Mouse (Mus musculus) urinary bladder, postnatal 10 days (tissue): Measurements from ENCODE around the gene Prss16.
A peak's percentile ranks its signal among the peaks of the same experiment; 100 is the strongest.
"Not testable (repeated sequence)": the region's sequence is repeated elsewhere in the genome, so short reads cannot be mapped to it uniquely, and the experiment has no call there.

ENCODE experiments used
- DNase-seq: peaks from one replicate; pipeline ENCODE4 v3.0.0; 2022; ENCODE audit warnings: low spot score

The Prss16 gene

DNA sequence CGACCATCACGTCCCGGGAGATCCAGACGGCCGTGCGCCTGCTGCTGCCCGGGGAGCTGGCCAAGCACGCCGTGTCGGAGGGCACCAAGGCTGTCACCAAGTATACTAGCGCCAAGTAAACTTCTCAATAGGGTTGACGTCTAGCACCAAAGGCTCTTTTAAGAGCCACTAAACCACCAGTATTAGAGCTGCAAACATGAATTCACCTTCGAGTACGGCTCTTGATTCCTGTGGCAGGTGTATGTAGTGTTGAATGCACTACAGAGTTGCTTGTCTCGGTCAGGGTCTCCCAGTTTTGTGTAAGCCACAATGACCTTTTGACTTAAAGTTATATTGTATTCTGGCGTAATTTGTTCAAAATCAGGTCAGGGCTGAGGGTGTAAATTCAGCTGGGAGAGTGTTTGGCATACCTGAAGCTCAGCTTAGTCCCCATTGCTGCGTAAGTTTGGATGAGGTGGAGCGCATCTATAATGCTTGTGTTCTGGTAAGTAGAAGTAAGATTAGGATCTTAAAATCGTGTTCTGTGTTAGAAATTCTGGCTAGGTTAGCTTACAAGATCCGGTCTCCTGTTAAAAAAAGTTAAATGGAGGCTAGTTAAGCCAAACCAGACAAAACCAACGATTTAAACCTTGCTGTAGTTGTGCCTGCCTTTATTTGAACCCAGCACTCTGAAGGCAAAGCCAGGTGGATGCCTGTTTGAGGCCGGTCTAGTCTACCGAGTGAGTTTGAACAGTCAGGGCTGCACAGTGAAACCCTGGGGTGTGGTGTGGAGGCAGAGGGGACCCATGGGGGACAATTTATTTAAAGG lies 26.8 kb upstream of the Prss16 start:
- no peak for DNase-seq

DNA sequence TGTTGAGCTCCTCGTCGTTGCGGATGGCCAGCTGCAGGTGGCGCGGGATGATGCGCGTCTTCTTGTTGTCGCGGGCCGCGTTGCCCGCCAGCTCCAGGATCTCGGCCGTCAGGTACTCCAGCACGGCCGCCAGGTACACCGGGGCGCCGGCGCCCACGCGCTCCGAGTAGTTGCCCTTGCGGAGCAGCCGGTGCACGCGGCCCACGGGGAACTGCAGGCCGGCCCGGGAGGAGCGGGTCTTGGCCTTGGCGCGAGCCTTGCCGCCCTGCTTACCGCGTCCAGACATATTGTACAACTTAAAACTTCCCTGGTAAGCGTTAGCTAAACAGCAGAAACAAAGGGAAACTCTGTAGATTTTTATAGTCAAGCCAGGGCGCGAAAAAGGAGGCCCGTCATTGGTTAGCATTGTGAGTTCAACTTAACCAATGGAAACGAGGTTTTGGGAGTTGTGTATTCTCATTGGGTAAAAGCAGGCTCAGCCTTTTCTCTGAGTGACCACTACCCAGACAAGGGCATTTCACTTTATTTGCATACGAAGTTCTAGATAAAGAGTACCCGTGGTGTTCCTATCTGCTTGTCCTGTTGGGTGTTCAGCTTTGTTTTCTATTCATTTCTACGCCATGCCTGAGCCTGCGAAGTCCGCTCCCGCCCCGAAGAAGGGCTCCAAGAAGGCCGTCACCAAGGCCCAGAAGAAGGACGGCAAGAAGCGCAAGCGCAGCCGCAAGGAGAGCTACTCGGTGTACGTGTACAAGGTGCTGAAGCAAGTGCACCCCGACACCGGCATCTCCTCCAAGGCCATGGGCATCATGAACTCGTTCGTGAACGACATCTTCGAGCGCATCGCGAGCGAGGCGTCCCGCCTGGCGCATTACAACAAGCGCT lies 26.0 kb upstream of the Prss16 start, which contains the start of the genes Hist1h2ah and Hist1h2bk:
TSS of gene Hist1h2ah (minus strand) at position 302 of the 882 bp plus-strand sequence.
TSS of gene Hist1h2bk (plus strand) at position 604 of the 882 bp plus-strand sequence.
- not testable (repeated sequence) for DNase-seq

DNA sequence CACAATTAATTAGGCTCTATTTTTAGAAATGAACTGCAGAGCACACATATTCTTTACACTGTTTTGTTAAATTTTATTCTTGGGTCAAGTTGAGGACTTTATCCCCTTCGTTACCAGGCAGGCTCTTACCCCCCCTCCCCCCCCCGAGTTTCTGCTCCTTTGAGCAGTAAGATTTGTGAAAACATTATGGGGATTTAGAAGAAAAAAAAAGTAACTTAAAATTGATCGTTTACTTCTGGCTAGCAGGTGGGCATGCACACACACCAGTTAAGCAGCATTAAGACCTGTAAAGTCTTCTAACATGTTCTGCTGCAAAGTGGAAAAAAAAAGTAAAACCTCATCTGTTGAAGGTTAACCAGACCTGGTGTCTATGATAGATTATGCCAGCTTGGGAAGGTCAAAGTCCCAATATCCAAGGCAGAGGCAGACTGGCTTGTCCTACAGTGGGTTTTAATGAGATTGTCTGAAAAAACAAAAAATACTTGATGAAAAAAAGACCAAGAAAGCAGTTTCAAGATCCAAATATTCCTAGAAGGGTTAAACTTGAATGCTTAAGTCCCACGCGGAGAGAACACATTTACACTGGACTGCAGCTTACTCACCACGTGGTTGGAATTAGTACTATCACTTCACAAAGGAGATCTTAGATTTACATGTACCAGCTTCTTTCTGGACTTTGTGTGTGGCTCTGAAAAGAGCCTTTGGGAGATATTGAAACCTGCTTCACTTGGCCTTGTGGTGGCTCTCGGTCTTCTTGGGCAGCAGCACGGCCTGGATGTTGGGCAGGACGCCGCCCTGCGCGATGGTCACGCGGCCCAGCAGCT lies 25.1 kb upstream of the Prss16 start:
- no peak for DNase-seq

DNA sequence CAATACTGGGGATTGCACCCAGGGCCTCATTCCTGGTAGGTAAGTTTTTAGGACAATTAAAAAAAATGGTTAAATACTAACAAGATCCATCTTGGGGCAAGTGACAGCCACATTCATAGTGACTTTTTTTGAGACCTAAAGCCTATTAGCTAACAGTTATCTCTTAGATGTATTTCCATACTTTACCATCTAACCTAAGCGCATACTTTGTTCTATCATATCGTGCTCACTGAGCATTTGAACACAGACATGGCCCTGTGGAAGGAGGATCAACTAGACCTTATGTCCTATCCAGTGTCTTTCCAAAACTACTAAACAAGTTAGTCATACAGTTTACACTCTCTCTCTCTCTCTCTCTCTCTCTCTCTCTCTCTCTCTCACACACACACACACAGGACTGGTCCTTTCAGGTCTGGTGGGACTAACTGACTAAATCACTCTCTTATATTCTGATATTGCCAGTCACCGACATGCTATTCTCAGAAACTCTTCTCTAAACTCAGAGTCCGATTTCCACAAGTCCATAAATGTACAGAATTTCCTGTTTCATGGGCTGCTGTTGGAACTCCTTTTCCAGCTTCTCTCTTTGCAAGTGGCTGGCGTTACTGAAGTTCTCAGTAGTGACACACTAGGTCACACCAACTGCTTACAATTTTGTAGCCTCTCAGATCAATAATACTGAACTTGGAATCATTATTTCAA lies 24.4 kb upstream of the Prss16 start:
- DNase-seq = no peak

DNA sequence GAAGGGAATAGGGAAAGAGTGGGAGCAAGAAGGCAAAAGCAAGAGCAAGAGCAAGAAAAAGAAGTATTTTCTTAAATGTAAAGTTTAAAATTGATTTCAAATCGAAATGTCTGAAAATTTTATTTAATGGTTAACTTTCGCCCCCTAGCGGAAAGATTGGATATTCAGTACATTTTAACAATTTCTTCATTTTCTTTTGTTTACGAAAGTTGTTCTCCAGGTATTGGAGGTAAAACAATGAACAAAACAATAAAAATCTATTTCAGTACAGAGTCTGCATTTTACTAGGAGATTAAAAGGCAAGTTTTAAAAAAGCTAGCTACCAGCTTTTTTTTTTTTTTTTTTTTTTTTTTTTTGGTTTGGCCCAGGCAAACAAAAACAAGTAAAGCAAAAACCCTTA lies 21.0 kb upstream of the Prss16 start:
- DNase-seq = no peak

DNA sequence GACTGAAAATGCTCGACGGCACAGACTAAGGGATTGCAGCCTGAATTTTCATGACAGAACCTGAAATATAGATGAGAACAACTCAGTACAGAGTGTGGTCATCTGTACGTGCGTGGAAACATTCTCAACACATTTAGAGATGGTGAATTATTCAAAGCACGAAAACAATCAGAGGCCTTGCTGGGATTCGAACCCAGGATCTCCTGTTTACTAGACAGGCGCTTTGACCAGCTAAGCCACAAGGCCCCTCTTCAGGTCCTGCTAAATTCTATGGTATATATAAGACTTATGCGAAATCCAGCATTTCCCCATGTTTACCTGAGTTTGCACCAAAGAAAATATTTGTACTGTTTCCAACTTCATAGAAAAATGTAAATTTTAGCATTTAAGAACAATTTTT lies 20.4 kb upstream of the Prss16 start:
- no peak for DNase-seq

DNA sequence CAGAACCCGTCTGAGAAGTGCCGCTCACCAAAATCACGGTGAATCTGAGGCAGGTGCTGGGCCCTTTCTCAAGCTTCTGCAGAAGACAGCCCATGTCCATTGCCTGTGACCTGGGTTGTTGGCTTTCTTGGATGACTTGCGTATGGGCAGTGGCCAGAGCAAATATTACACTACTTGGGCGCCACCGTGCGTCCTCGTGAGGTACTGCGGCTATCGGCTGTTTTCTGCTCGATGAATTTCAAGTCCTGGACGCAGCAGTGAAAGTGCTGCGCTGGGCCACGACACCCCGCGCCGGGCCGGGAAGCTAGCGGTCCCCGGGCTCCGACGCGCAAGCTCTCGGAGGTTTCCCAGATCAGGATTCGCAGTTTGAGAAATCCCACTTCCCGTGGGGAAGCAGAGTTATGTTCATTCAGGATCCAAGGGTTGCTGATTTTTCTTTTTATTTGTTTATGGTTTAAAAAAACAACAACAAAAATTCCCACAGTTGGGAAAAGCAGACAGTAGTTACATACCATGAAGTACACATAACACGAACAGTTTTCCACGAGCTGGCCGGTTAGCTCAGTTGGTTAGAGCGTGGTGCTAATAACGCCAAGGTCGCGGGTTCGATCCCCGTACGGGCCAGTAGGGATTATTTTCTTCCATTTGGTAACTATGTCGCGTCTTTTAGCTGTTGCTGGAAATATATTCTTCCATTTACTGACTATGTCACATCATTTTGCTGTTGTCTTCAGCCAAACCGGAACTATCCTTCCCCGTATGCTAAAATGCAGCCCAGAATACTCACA lies 19.3 kb upstream of the Prss16 start:
- DNase-seq = peak; percentile 85

DNA sequence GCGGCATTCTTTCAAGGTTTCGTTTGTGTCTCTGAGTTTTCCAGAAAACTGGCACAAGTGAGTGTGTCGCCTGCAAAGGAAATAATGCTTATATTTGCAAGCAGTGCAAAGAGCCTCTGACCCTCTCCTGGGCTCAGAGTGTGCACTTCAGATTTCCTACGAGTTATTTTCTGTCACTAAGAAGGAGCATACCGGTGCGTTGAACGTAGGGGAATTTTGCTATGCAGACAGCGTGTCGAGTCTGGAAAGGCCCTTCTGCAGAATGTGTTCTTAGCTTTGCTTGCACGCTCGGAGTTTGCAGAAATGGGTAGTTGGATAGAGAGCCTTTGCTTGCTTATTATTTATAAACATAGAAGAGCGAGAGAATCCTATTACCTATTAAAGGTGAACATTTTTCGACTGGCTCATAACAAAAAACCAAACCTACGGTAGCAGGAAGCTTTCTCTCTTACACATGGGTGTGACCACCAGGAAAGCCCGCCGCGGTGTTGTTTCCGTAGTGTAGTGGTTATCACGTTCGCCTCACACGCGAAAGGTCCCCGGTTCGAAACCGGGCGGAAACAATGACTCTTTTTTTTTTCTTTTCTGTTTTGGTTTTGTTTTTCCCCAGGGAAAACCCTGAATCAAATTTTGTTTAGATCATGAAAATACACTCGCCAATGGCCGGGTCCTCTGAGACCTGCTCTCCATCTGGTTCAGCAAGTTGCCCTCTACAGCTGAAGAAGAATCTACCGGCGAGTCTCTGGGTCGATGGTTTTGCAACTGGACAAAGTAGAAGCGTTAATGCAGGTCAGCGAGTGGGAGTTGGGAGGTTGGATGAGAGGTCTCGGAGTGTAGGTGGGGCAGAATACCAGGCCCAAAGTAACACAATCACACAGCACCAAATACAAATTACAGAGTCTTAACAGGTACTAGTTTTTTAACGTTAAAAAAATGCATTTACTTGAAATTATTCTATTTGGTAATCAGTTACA lies 16.8 kb upstream of the Prss16 start:
- peak; percentile 45 for DNase-seq

DNA sequence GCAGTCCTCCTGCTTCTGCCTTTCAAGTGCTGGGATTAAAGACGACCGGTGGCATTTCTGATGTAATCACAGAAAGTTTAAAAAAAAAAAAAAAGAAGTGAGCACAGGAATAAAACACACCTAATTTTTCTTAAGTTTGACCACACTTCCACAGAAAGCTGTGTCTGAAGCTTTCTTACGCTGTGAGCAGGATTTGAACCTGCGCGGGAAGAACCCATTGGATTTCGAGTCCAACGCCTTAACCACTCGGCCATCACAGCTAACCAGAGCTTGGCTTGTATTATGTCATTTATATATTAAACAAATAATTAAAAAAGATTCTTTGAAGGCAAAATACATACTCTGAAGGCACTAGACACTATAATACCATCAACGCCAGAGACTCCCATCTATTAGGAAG lies 12.7 kb upstream of the Prss16 start:
- no peak for DNase-seq

DNA sequence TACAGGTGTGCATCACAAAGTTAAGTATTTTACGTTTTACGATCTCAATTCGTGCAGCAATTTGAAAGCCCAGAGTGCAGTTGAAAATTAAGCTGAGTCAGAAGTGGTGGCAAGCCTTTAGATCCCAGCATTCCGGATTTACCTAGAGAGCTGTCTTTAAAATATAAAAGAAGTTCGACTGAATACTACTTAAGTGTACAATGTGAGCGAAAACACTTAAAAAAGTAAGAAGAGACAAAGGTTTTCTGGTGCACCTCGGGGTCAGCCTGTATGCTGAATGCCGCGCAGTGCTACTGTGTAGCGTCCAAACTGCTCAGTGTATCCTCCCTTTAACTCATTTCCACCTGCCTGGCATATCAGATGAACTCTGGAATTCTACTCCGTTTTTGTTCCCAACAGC lies 12.0 kb upstream of the Prss16 start:
- DNase-seq = no peak

DNA sequence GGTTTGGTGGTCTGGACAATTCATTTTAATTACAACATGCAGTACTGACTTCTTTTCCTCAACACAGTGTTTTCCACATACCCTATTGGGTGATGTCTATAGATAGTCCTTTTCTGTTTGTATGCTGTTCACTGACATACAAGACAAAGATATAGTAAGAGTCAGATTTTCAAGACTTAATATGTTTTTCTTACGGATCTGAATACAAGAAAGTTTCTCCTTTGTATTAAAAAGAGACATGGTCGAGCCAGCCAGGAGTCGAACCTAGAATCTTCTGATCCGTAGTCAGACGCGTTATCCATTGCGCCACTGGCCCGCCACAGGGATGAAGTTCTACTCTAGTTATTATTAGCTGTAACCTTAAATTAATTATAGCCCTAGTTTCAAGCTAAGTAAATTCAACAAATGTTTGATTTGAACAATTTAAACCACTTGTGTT lies 11.4 kb upstream of the Prss16 start:
- DNase-seq = no peak

DNA sequence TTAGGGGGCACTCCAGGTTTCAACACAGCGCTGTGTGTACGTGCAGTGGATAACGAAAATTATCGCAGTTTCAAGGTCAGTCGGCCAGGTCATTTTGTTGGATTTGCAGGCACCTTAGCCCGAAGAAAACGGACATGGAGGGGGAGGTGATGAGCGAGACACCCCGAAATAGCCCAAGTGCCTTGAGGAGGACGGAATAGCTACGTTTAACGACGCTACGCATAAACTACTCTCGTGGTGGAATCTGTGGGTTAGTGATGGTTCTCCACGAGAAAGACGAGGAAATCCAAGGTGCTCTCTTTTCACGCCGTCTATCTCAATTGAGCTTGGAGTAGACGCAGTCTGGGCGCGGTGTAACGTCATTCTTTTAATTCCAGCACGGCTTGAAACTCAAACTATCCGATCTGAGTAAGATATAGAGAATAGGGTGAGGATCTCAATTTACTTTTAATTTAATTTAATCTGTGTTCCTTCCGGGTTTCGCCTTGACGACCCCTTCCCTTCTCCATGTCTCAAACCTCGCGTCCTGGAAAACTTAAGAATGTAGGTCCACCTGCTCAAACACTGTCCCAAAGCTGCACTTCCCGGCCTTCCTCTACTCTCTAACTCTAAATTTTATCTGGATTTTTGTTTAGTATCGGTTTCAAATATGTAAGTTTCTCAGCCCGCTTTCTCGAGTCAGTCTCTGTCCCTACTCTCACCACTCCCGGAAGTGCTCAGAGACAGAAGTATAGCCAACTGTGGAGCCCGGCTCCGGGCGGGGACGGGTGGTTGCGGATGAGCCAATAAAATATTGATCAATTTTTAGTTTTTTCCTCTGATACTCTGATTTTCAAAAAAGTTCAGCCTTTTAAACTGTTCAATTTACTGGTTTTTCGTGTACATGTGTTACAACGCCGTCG lies 10.6 kb upstream of the Prss16 start:
- DNase-seq = no peak

DNA sequence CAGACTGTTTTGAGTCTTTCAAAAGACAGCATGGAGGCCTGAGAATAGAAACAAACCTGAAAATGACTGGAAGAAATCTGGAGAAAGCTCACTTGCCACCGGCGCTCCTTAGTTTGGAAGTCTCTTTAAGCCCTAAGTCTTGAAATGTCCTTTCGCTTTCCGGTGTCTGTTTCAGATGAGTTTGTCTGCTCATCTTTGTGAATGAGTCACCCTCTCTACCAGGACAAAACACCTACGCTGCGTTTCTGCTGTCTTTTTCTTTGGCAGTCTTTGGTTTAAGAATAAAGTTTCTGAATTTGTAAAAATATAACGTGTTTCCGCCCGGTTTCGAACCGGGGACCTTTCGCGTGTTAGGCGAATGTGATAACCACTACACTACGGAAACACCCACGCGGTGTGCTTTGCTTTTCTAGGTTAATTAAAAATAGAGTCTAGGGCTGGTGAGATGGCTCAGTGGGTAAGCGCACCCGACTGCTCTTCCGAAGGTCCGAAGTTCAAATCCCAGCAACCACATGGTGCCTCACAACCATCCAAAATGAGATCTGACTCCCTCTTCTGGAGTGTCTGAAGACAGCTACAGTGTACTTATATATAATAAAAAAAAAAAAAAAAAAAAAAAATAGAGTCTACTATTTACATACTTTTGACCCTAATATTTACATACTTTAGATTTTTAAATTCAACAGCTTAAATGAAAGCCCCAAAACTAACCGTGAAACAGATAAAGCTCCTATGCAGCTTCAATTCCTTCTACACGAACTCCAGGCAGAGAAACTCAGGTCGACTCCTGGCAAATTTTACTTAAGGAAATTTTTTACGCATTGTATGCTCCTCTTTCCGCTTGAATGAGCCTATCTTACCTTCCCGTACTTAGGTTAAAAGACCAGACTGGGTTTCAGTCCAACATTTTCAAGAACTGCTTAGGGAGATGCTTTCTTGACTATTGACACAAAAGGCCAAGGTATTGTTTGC lies 6.2 kb upstream of the Prss16 start:
- DNase-seq = no peak

DNA sequence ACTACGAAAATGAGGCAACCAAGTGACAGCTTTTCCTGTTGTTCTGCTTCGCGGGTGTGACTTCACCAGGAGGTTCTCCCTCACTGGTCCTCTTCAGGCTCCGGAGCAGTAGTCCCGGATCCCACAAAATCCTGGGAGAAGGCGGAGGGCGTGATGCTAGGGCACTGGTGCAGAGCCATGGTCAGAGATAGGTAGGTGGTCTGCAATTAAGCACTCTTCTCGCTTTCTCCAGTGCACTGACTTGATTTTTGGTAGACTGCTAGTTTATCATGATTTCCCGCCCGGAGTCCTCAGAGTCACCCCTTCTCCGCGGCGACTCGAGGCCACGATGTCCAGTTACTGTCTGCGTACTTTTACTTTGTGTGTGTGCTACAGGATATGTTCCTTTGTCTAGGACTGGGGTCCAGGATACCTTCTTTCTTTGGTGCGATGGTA lies 4.9 kb upstream of the Prss16 start:
- no peak for DNase-seq

DNA sequence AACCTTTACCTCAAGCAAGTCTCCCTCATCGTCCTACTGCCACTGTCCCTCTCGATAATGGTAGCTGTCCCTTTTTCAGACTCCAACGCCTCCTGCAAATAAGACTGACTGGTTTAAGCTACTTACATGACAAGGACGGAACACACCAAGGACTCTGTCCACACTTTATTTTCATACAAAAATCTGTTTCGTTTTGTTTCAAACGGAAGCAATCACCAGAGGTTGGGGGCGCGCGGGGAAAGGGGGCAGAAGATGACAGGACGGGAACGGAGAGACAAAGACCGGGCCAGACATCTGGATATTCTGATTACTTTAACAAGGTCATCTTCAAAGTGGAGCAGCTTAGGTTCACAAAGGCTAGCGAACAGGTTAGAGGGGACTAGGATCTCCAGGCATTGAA lies 4.2 kb upstream of the Prss16 start:
- no peak for DNase-seq

DNA sequence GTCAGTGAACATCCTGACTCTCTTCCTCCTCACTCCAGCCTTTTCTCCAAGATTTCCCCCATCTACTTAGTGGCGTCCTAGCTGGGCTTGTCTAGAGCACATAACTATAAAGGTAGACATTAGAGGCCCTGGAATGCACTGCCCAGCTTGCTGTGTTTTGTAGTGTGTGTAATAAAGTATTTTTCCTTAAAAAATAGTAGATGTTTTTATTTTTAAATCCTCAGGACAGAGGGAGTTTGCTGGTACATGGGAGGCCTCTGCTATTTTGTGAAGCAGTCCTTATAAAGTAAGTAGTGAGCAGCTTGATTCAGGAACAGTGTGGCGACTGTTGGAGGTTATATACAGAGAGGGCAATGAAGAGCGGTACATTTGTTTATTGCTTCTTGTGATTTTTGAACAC lies 835 bp downstream of the Prss16 start:
- DNase-seq = no peak

DNA sequence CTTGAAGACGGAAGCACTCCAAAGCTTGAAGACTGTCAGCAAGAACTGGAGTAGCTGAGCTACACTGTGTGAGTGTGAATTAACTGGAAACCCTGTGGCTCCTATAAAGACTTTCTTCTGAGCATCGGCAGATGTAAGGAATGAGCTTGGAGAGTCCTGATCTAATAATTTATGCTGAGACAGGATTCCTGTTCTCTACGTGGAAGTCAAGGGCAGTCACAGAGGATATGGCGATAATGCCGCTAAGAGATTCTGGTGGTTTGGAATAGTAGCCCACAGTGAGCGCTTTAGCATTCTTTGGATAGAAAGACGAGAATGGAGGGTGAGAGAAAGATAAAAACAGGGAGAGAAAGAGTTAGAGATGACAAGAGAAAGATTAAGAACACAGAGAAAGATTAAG lies 1.7 kb downstream of the Prss16 start:
- DNase-seq = no peak
